Mouse (Mus musculus) CH12.LX (cell line): ENCODE results near the gene Magi2.

Experiments used
- BHLHE40 ChIP-seq: IDR thresholded peaks from 2 replicates; pipeline ENCODE4 v1.6.1; 2011; ENCODE audit warnings: mild to moderate bottlenecking, low read depth, low read length, improper control_type of control experiment
- MXI1 ChIP-seq: IDR thresholded peaks from 2 replicates; pipeline ENCODE4 v1.6.1; 2011; ENCODE audit warnings: mild to moderate bottlenecking, low read depth, low read length, improper control_type of control experiment

DNA sequence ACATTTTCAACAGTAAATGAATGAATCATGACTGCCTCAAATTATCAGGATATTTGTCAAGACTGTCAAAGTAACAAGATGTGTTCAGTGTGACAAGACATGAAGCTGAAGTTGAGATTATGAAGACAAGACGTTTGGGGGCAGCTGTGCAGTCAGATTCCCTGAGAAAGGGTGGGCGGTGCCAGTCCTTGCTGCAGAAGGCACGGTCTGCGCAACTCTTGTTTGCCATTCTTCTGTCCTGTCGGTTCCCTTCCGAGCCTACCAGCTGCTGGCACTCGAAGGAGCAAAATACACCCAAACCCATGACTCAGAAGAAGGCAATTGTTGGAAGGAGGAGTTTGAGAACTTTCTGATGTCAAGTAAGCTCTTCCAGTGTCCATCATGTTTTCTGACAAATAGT lies 852.1 kb downstream of the Magi2 start:
- no peak for TF ChIP-seq BHLHE40
- no peak for TF ChIP-seq MXI1
